Mouse (Mus musculus) ovary, adult 18-20 months (tissue): ENCODE measurements around the gene Usp4.

ENCODE experiments used
- DNase-seq: peaks from one replicate; pipeline ENCODE4 v3.0.0; 2022; ENCODE audit warnings: low spot score, mixed read lengths

Gene Usp4

GRCm38 (mm10) chr9:108342301-108342831 lies 5.3 kb upstream of the Usp4 start:
- no peak for DNase-seq

DNA sequence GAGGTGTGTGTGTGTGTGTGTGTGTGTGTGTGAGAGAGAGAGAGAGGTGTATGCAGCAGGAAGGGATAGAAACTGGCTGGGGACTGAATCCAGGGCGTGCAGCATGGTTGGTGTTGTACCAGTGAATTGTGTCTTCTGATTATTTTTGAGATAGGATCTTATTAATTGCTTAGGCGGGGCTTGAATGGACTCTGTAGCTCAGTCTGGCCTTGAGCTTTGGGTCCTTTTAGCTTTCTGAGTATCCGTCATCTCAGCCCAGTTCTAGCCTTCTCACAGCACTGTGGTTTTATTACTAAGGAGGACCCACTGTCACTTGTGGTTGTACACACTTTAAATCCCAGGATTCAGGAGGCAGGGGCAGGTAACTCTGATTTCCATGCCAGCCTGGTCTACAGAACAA lies 4.3 kb upstream of the Usp4 start:
- DNase-seq: no peak

DNA sequence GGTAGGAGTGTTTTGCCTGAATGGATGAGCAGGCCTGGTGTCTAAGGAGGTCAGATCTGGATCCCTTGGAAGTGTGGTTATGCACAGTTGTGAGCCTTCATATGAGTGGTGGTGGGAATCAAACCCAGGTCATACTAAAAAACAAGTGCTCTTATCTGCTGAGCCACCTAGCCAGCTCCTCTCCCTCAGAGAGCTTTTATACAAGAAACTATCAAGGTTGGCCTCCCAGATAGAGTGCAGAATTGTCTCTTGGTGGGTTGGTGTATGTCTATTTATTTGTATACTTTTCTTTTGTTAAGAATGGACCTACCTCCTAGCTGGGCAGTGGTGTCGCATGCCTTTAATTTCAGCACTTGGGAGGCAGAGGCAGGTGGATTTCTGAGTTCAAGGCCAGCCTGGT lies 3.8 kb upstream of the Usp4 start:
- no peak for DNase-seq

DNA sequence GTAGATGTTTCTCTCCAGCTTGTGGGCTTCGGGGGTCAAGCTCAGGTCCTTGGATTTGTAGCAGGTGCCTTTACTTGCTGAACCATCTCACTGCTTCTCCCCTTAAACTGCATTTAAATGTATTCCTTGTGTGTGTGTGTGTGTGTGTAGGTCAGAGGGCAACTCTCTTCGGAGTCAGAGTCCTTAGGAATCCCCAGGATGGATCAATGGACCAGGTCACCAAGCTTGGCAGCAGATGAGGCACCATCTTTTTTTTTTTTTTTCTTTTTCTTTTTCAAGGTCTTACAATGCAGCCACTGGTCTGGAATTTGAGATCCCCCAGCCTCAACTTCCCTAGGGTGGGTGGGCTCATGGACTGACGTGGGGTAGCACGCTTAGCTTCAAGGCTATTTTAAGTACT lies 3.2 kb upstream of the Usp4 start:
- DNase-seq: no peak

- no peak for DNase-seq
Observed at GRCm38 (mm10) chr9:108347024-108347423, 629 bp upstream of the Usp4 start.

DNA sequence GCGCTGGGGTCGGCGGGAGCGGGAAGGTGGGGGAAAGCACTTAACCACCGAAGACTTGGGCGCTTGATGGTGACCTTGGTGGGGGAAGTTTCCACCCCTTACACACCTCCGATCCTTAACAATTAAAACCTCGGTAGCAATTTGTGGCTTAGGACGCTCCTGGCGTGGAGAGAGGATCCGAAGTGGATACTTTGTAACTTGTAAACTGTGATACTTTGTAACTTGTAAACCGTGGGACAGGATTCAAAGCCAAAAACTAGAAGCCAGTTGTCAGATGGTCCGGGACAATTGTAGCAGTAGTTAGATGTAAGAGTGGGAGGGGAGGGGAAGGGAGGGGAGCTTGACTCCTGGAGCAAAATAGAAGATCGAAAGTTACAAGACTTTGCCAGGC lies 632 bp downstream of the Usp4 start:
- DNase-seq: no peak

DNA sequence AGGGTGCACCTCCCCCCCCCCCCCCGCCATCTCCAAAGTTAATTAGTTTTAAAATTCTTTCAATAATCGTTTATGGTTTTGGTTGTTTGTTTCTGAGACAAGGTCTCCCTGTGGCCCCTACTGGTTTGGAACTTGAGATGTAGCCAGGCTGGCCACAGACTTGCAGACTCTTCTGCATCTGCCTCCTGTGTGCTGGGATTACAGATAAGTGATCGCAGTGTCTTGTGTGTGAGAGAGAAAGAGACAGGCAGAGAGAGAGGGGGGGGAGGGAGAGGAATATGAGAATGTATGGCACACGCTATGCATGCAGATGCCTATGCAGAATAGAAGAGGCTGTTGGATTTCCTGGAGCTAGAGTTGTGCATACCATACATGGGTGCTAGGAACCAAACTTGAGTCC lies 2.1 kb downstream of the Usp4 start:
- no peak for DNase-seq

DNA sequence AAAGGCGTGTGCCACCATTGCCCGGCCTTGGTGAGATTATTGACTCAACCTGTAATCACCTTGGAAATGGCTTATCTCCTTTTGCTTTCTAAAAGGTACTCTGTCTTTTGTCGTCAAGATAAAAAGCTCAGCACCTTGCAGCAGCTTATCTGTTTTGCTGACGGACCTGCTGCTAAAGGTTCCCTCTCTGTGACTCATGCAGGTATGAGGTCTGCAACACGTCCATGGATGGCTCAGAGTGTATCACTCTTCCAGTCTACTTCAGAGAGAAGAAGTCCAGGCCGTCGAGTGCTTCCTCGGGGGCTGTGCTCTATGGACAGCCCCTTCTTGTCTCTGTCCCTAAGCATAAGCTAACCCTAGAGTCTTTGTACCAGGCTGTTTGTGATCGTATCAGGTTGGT lies 30.6 kb downstream of the Usp4 start:
- DNase-seq: no peak

DNA sequence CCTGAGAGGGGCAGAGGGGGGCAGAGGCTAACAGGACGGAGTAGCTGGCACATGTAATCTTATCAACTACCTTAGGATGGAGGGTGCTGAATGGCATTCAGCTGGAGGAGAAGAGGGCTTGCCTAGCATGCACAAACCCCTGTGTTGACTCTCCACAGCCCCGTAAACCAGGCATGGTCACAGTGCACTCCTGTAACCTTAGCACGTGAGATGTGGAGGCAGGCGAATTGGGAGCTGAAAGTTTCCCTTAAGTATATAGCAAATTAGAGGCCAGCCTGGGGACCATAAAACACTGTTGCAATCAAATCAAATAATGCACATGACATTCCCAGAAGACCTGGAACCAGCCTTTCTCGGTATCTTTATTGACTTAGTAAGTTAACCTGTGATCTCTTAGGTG lies 31.1 kb downstream of the Usp4 start:
- no peak for DNase-seq

- no peak for DNase-seq
Observed at GRCm38 (mm10) chr9:108379294-108379693, 31.6 kb downstream of the Usp4 start.

DNA sequence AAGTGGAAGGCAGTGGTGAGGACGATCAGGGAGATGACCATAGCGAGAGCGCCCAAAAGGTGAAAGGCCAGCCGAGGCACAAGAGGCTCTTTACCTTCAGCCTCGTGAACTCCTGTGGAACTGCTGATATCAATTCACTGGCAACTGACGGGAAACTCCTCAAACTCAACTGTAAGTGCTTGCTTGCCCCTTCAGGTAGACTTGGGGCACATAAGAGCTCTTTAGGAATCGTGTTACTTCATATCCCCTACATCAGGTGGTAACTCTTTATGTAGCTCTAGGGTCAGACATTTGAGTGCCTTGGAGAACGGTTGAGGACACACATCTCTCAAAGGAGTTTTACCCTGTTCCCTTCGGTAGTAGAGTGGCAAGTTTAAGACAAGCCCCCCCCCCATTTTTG lies 33.7 kb downstream of the Usp4 start:
- DNase-seq: no peak

- DNase-seq: no peak
Observed at GRCm38 (mm10) chr9:108385006-108385405, 37.4 kb downstream of the Usp4 start.

GRCm38 (mm10) chr9:108386816-108387215 lies 39.2 kb downstream of the Usp4 start:
- no peak for DNase-seq

DNA sequence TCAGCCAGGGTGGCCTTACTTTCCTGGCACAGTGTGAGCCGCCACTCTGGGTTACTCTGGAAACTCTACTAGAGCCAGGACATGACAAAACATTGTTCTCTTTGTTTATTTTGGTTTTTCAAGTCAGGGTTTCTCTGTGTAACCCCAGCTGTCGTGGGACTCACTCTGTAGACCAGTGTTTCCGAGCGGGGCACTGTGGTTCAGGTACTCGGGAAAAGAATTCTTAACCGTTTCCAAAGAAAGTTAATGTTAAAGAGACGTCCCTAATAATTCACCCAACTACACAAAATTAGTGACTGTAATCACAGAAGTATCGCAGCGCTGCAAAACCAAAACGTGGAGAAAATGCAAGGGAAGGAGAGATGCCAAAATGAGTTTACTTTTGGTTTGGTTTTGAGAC lies 40.9 kb downstream of the Usp4 start:
- DNase-seq: no peak

GRCm38 (mm10) chr9:108389220-108389619 lies 41.6 kb downstream of the Usp4 start:
- DNase-seq: no peak

DNA sequence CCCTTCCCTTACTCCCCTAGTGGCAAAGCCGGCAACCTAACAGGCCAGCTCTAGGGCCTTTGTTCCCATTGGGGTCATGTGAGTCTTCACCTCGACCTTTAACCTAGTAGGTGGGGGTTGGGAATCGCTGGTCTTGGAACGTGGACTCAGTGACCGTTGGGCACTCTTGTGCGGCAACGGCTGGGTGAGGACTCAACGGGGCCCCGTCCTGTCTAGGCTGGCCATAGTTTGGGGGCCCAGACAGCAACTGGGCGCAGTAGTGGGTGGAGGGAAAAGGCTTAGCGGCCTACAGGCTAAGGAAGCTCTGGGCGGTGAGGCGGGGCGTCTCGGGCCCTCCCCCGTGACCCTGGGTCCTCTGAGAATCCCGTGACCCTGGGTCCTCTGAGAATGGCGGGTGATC lies 45.0 kb downstream of the Usp4 start, which contains the start of gene 1700102P08Rik:
Gene 1700102P08Rik, plus strand, starts transcription at position 130 of the 400 bp plus-strand sequence.
- no peak for DNase-seq

- no peak for DNase-seq
Observed at GRCm38 (mm10) chr9:108394191-108394590, 46.5 kb downstream of the Usp4 start.

DNA sequence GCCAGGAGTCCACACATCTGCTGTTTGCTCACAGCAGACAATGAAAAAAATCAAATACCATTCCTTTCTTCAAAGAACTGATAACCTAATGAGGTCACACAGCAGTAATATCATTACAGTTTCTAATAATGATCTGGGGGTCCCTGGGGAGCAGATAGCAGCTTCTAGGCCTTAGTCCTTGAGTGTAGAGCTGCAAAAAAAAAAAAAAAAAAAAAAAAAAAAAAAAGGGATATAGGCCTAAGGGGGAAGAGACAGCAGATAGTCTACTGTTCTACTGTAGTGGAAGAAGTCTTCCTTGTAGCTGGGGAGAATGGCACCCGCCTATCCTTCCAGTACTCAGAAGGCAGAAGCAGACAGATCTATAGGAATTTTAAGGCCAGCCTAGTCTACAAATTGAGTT lies 47.8 kb downstream of the Usp4 start:
- no peak for DNase-seq

DNA sequence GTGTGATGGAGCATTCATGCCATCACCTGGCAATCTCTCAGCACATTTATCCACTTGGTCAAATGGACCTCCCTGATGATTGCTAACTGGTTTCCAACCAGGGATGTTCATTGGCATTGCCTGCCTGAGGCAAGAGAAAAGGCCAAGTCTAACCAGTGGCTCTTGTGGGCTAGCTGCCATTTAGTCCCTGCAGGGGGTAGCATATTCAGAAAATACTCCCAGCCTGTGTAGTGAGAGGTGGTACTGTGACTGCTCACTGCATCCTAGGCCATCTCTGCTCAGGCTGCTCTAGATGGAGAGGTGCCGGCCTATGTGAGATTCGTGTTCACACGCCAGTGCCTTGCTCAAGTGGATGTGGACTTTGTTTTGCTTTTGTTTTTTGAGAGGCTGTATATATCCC lies 50.7 kb downstream of the Usp4 start:
- no peak for DNase-seq

DNA sequence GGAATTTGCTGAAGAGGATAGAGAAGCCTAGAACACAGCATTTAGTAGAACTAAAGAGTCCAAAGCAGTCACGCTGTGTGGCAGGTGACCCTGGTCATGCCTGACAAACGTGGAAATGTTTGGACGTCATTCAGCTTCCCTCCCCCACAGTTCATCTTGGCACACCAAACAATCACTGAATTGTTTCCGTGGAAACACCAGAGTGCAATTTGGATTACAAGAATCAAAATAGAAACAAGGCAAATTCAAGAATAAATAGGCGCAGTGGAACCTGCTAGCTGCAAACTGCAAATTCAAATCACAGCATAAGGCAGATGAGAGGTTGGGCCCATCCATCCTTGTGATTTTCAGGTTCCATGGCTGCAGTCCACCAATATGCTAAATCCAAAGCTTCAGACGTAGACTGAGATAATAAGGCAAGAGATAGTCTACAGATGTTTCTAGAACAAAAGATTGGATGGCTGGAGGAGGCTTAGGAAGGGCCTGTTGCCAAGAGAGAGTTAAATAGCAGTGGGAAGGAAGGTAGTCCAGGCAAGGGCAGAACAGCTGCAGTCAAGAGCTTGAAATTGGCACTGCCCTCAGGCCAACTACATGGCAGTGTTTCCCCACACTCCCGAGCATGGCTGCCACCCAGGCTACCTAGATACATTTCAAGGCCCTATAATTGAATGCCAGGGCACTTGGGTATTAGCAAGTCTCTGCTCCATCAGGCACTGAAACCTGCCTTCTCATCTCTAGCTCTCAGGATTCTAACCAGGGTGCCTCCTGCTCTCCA lies 53.7 kb downstream of the Usp4 start:
- DNase-seq: no peak

- DNase-seq: no peak
Observed at GRCm38 (mm10) chr9:108403081-108403480, 55.4 kb downstream of the Usp4 start.

- no peak for DNase-seq
Observed at GRCm38 (mm10) chr9:108404451-108404850, 56.8 kb downstream of the Usp4 start.

DNA sequence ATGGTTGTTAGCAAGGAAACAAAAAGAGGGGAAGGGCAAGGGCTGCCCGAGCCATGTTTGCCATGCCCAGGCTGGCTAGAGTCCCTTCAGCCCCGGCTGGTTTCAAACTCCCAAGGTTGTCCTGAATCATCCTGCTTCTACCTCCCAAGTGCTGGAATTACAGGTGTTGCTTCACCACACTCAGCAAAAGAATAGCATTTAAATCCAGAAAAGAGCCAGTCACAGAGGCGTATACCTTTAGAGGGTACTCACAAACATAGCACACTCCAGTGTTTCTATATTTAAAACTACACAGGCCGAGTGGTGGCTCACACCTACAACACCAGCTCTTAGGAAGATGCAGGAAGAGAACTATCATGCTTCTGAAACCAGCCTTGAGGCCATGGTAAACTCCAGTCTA lies 61.9 kb downstream of the Usp4 start:
- DNase-seq: no peak

GRCm38 (mm10) chr9:108411381-108411942 lies 63.8 kb downstream of the Usp4 start:
- no peak for DNase-seq
